Mouse (Mus musculus) lung, postnatal 4 days (tissue): ENCODE measurements around the gene P2rx6.
A peak's percentile ranks its signal among the peaks of the same experiment; 100 is the strongest.
"Not testable (repeated sequence)": the region's sequence is repeated elsewhere in the genome, so short reads cannot be mapped to it uniquely, and the experiment has no call there.

ENCODE experiments used
- DNase-seq, 2 experiments: peaks; one replicate each; pipeline ENCODE4 v3.0.0; 2021

P2rx6 gene

DNA sequence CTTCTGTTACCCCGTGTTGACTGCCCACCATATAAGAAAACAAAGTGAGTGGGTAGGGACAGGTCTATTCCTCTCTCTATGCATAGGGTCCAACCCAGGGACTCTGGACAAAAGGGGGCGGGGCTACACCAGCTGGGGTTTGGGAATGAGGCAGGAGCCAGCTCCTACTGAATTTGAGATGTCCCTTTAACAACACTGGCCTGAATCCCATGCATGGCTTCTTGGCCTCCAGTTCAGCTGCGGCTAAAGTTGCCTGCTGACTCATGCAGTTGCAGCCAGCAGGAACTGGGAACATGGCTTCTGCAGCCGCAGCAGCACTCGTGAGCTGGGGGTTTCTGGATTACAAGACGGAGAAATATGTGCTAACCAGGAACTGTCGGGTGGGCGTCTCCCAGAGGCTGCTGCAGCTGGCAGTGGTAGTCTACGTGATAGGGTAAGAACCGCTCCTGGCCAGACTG, at the start of gene P2rx6:
Gene P2rx6, plus strand, starts transcription at position 135 of the 458 bp plus-strand sequence.
- peak; percentile 64 to 70 for DNase-seq

DNA sequence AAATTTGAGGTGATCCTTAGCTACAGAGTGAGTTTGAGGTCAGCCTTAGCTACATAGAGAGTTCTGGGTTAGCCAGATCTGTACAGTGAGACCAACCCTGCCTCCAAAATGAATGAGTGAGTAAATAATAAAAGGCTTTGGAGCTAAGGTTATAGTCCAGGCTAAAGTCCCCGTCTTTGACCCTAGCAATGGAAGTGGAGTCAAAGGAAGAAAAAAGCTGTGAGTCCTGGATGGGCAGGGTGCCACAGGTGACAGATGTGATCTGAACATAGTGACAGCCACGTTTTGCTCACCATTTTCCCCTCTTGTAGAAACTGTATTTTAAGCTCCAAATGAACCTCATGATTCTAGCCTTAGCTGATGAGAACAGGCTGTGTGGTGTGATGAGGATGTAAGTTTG, 42.8 kb upstream of the P2rx6 start:
- DNase-seq = no peak

GRCm38 (mm10) chr16:17524156-17524555, 37.5 kb upstream of the P2rx6 start:
- no peak for DNase-seq

- DNase-seq = no peak
Measured at GRCm38 (mm10) chr16:17525524-17525923, 36.2 kb upstream of the P2rx6 start.

- DNase-seq = no peak
Measured at GRCm38 (mm10) chr16:17526223-17526622, 35.5 kb upstream of the P2rx6 start.

GRCm38 (mm10) chr16:17527606-17528005, 34.1 kb upstream of the P2rx6 start:
- DNase-seq = no peak

DNA sequence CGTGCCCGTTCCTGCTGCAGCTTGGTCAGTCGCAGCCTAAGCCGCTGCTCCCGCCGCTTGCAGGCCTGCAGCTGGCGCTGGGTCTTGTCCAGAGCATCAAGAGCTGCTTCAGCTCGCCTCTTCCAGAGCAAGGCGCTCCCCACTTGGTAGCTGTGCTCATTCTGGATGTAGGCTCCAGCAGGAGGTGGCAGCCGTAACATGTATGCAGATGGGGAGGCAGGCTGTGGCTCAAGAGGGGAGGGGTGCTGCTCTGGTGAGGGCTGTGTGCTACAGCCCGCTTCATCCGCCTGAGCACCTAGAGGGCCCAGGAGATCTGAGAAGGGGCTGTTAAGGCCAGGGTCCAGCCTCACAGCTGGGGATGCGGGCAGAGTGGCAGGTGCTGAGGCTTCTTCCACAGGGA, 33.4 kb upstream of the P2rx6 start:
- no peak for DNase-seq

- DNase-seq = no peak
Measured at GRCm38 (mm10) chr16:17529981-17530586, 31.6 kb upstream of the P2rx6 start.

DNA sequence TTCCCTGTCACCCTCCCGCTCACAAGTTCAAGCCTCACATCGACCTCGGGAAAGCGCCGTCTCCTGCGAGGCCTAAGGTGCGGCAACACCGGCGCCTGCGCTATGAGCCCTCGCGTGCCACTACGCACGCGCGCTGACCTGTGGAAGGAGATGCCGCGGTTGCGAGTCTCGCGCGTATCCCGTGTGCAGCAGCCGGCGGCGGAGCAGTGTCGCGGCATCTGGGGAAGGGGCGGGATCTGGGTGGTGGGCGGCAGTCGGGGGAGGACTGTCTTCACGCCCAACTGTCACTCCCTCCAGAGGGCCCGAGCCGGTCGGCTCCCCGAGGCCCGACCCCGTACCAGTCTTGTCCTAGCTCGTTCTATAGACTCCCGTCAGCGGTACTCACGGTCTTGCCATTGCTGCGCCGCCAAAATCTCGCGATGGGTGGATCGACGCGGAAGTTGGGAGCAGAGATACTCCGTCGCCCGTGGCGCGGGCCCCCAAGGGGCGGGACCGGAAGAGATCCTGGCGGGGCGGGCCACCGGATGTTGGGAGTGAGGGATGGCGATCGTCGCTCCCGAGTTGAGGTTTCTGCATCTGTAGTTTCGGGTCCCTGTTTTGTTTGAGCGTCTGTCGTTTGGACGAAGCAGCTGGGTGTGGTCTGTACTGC, 30.9 kb upstream of the P2rx6 start, which contains the start of gene Thap7:
Gene Thap7, minus strand, starts transcription at position 497 of the 649 bp plus-strand sequence.
- DNase-seq = peak; percentile 97 to 98

GRCm38 (mm10) chr16:17532271-17532670, 29.4 kb upstream of the P2rx6 start:
- peak in 1 of 2 experiments; percentile 38 for DNase-seq

GRCm38 (mm10) chr16:17532676-17533329, 28.9 kb upstream of the P2rx6 start:
- DNase-seq = no peak

- no peak for DNase-seq
Measured at GRCm38 (mm10) chr16:17536584-17536983, 25.1 kb upstream of the P2rx6 start.

GRCm38 (mm10) chr16:17542632-17543031, 19.1 kb upstream of the P2rx6 start:
- no peak for DNase-seq

- DNase-seq = no peak
Measured at GRCm38 (mm10) chr16:17552837-17553236, 8.8 kb upstream of the P2rx6 start.

- DNase-seq = peak; percentile 75 to 89
Measured at GRCm38 (mm10) chr16:17553910-17554685, 7.6 kb upstream of the P2rx6 start.

GRCm38 (mm10) chr16:17554702-17555101, 7.0 kb upstream of the P2rx6 start:
- not testable (repeated sequence) for DNase-seq

DNA sequence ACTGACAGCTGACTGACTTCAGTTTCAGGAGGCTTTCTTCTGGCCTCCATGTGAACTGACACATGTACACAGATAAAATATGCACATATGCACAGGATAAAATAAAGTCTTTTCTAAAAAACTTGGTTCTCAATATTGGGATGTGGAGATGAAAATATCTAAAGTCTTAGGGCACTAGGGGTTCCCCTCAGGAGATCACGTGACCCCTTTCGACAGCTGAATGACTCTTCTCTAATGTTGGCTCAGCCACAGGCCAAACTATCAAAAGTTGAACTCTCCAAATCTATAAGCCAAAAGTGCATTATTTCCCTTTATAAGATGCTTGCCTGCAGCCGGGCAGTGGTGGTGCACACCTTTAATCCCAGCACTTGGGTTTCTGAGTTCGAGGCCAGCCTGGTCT, 5.5 kb upstream of the P2rx6 start:
- no peak for DNase-seq

DNA sequence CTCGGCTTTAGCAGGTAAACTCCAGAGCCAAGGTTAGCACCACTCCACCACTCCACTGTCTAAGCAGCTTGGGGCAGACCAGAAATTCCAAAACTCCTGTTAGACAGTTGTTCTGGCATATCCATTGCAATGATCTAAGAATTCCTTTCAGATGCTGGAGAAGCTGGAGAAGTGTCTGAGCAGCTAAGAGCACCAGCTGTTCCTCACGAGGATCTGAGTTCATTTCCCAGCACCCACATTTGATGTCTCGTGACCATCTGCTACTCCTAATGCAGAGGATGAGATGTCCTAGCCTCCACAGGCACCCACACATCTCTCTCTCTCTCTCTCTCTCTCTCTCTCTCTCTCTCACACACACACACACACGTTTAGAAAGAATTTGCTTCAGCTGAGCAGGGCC, 4.8 kb upstream of the P2rx6 start:
- no peak for DNase-seq

GRCm38 (mm10) chr16:17557947-17558480, 3.7 kb upstream of the P2rx6 start:
- DNase-seq = peak; percentile 59 to 77

DNA sequence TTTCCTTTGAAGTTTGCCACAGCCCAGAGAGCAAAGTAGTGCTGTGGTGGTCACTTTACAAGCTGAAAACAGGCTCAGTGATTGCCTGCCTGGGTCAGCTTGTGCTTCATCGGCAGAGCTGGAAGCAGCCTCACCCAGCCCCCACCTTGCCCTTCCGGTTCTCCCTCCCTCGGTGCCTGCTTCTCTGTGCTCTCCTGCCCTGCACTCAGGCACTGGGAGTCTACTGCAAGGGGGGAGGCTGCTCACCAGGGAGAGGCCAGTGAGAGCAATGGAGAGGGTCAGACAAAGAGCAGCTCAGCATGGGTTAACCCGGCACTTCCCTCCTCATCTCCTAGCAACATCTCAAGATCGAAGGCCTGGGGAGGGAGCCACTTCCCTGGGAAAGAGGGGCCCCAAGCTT, 2.9 kb upstream of the P2rx6 start:
- no peak for DNase-seq

- no peak for DNase-seq
Measured at GRCm38 (mm10) chr16:17559396-17560027, 2.2 kb upstream of the P2rx6 start.

DNA sequence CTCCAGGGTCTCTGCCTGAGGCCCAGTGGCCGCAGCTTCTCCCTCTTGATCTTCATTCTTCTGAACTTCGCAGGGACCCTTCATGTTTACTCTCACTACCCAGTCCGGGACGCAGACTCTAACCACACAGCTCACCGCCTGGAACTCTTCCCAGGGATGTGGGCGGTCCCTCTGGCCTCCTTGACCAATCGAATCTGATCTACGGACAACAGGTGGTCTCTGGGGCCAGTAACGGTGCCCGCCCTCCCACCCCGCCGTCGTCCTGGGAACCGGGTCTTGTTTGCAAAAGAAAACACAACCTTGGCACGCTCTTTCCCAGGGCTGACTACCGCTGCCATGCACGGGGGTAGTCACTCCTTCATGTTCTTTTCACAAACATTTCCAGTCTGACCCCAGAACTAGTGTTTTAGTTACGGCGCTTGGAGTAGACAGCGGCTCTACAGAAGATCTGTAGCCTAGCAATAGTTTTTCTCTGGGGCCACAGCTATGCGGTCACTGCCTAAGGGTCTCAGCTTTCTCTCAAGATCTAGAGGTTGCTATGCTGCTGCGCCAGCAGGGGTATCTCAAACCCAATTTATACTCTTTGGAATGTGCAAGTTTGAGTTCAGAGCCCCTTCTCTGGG, 446 bp upstream of the P2rx6 start, which contains the start of gene Lrrc74b:
Gene Lrrc74b, minus strand, starts transcription at position 120 of the 623 bp plus-strand sequence.
- DNase-seq = peak; percentile 82 to 91
